Mouse (Mus musculus) stomach, postnatal 0 days (tissue): ENCODE measurements at regions not wholly inside any gene's neighbourhood (a gene's known extent, or its start where the extent isn't known, plus 50 kb on each side); places are given as distances from the start of the nearest gene placed in this dataset.

ENCODE experiments used
- CTCF ChIP-seq: IDR thresholded peaks from 2 replicates; pipeline ENCODE4 v1.5.1; 2016; ENCODE audit warnings: antibody characterized with exemption, low read depth, mild to moderate bottlenecking, moderate library complexity
- EP300 ChIP-seq: optimal IDR thresholded peaks from 2 replicates; pipeline ENCODE3; 2016; ENCODE audit warnings: antibody characterized with exemption

DNA sequence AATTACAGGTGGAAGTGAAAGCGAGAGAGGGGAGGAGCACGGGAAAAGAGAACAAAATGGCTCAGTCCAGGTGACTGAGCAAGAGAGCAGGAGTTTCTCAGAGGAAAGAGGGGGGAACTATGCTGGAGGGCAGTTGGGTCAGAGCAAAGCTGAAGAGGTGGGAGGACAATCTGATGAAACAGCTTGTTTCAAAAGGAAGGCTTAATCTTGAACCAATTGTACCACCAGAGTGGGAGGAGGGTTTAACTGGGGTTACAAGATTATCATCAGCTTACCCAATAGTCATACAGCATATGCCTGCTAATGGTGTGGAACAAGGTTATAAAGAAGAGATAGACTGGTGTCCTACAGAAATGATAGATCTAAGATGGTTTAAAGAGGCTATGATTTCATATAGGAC is 59.0 kb downstream of the Odc1 start:
- TF ChIP-seq CTCF (no peak), EP300 (no peak)
